Mouse (Mus musculus) hindbrain, postnatal 0 days (tissue): ENCODE data around the gene Nek6. TPM values are rescaled to one million over a fixed set of nuclear protein-coding genes. Genes with fewer than 3 reads are reported as not detected.

ENCODE experiments used
- ATAC-seq: fragments of 200-750 bp; cut with Nextera tagmentation; 2 replicates; pipeline ENCODE4 v1.8.0; 2017; ENCODE audit warnings: mild to moderate bottlenecking, moderate TSS enrichment, moderate library complexity
- DNase-seq: peaks from one replicate; pipeline ENCODE4 v3.0.0-alpha.2; 2015; ENCODE audit warnings: low spot score
- H3K27ac ChIP-seq: fragments of 300-500 bp; sonication (generic); 2 replicates; pipeline ENCODE4 v1.5.1; 2014; ENCODE audit warnings: mild to moderate bottlenecking
- H3K27me3 ChIP-seq: fragments of 300-500 bp; sonication (generic); 2 replicates; pipeline ENCODE4 v1.6.1; 2014; ENCODE audit warnings: low read length, mixed read lengths; ENCODE audit not compliant: insufficient read depth
- H3K36me3 ChIP-seq: fragments of 300-500 bp; sonication (generic); 2 replicates; pipeline ENCODE4 v1.6.1; 2014; ENCODE audit warnings: low read length, mixed read lengths; ENCODE audit not compliant: insufficient read depth
- H3K4me1 ChIP-seq: fragments of 300-500 bp; sonication (generic); 2 replicates; pipeline ENCODE4 v1.6.1; 2014; ENCODE audit warnings: antibody characterized with exemption, low read length, mixed read lengths; ENCODE audit not compliant: insufficient read depth
- H3K4me2 ChIP-seq: fragments of 300-500 bp; sonication (generic); 2 replicates; pipeline ENCODE4 v1.6.1; 2014; ENCODE audit warnings: low read depth, mild to moderate bottlenecking, low read length, moderate library complexity, mixed read lengths
- H3K4me3 ChIP-seq: fragments of 300-500 bp; sonication (generic); 2 replicates; pipeline ENCODE4 v1.5.1; 2014; ENCODE audit warnings: low read length
- H3K9ac ChIP-seq: fragments of 300-500 bp; sonication (generic); replicated peaks from 2 replicates; pipeline ENCODE4 v1.6.1; 2014; ENCODE audit warnings: mild to moderate bottlenecking, low read length, moderate library complexity, mixed read lengths
- H3K9me3 ChIP-seq: fragments of 300-500 bp; sonication (generic); 2 replicates; pipeline ENCODE4 v1.6.1; 2016; ENCODE audit warnings: low read length, mixed read lengths
- CTCF ChIP-seq: IDR thresholded peaks from 2 replicates; pipeline ENCODE4 v1.5.1; 2016; ENCODE audit warnings: antibody characterized with exemption, control low read depth, low read depth
- WGBS: fragments of 180-500 bp; shearing (Covaris S2); extraction: QIAGEN DNeasy Blood & Tissue Kit; methylation state at CpG from one replicate; pipeline ENCODE4 v1.1.7; 2014; 5-methylcytosine and 5-hydroxymethylcytosine counted together
- polyA plus RNA-seq: library from polyadenylated mRNA; unstranded; fragments of >200 nt; fragmentation: Nextera tagmentation; extraction: Ambion mirVana; gene quantifications from 2 replicates; pipeline ENCODE4 v1.2.1, GENCODE M21; 2015
- total RNA-seq: library from RNA; depleted of rRNA; stranded (reverse); fragments of >200 nt; gene quantifications from 2 replicates; pipeline ENCODE4 v1.2.3, GENCODE M21; 2014

The Nek6 gene
- total and polyA plus RNA-seq, 2 experiments from 2014 or later = 27.5 to 75.1 TPM

GRCm38 (mm10) chr2:38525034-38525433, 13.6 kb downstream of the Nek6 start:
- Histone ChIP-seq H3K27me3 (no peaks in the 10 kb centered on the region), H3K9me3 (no peaks in the 10 kb centered on the region), H3K4me3 (no peak overlapping the region), H3K4me1 (peaks cover 5% of the 10 kb centered on the region), H3K36me3 (no peaks in the 10 kb centered on the region), H3K9ac (no peak overlapping the region), H3K4me2 (no peak overlapping the region), H3K27ac (no peak overlapping the region)
- ATAC-seq (no peak), DNase-seq (no peak)
- no peak for TF ChIP-seq CTCF
- WGBS = 89% methylated on average over 3 of the region's 3 CpGs

DNA sequence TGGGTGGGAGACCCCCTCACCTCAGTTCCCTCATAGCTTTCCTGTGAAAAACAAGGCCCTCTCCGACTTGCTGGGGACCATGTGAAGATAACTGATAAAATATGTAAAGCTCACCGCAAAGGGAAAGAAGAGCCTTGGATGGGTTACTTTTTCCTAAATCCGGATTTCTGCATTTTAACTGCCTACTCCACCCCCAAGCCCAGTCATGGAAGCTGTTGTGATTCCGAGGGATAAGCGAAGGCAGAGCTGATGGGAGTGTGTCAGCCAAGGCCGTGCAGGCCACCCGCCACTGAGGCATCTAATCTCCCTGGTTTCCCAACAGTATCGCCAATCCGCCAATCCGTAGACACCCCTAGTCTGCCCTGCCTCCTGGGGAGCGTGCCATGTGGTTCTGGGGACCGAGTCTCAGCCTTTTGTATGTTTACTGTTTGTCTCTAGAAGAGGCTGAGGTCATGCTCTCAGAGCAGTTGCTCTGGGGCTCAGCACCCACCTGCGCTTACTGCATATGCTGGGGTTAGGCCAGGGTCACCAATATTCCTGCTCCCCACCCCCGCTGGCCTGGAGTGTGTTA, 18.2 kb downstream of the Nek6 start:
- DNase-seq (no peak), ATAC-seq (no peak)
- no peaks in the 10 kb centered on the region for H3K9me3 ChIP-seq
- no peaks in the 10 kb centered on the region for H3K27me3 ChIP-seq
- H3K36me3 ChIP-seq = no peaks in the 10 kb centered on the region
- H3K4me3 ChIP-seq = no peak overlapping the region
- H3K4me1 ChIP-seq = peaks cover 15% of the 10 kb centered on the region
- H3K4me2 ChIP-seq = no peak overlapping the region
- no peak overlapping the region for H3K27ac ChIP-seq
- no peak for TF ChIP-seq CTCF
- 73% methylated on average over 14 of the region's 14 CpGs for WGBS
- no peak overlapping the region for H3K9ac ChIP-seq

- H3K9me3 ChIP-seq = no peaks in the 10 kb centered on the region
- DNase-seq (peak; percentile 51), ATAC-seq (peak; percentile 48)
- H3K9ac ChIP-seq = no peak overlapping the region
- no peaks in the 10 kb centered on the region for H3K36me3 ChIP-seq
- TF ChIP-seq CTCF = no peak
- peaks cover 15% of the 10 kb centered on the region for H3K4me1 ChIP-seq
- no peak overlapping the region for H3K4me2 ChIP-seq
- 32% methylated on average over 6 of the region's 6 CpGs for WGBS
- no peaks in the 10 kb centered on the region for H3K27me3 ChIP-seq
- no peak overlapping the region for H3K27ac ChIP-seq
- H3K4me3 ChIP-seq = no peak overlapping the region
These were observed 19.5 kb downstream of the Nek6 start for GRCm38 (mm10) chr2:38530955-38531381.

- no peak overlapping the region for H3K4me2 ChIP-seq
- WGBS = 61% methylated on average over 6 of the region's 6 CpGs
- no peaks in the 10 kb centered on the region for H3K36me3 ChIP-seq
- no peak for TF ChIP-seq CTCF
- H3K27ac ChIP-seq = no peak overlapping the region
- no peak overlapping the region for H3K4me3 ChIP-seq
- peaks cover 15% of the 10 kb centered on the region for H3K4me1 ChIP-seq
- no peaks in the 10 kb centered on the region for H3K9me3 ChIP-seq
- H3K27me3 ChIP-seq = no peaks in the 10 kb centered on the region
- H3K9ac ChIP-seq = no peak overlapping the region
- ATAC-seq (no peak), DNase-seq (no peak)
These were observed 21.9 kb downstream of the Nek6 start for GRCm38 (mm10) chr2:38533322-38533721.

DNA sequence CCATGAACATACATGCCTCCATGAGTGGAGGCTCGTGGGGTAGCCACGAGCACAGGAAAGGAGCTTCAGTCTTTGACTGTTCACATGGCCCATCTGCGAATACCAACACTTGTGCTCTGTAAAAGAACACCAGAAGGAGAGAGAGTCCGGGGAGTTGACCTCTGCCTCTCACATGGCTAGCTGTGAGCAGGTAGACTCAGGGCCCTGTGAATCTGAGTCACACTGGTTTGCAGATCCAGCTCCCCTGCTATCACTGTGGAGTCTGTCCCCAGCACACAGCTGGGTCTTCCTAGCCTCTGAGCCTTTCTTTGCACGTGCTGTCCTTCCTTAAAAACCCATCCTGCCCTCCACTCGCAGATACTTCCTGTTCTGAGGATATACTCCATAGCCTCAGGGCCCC, 22.3 kb downstream of the Nek6 start:
- no peak overlapping the region; the same call in 1 of the 2 replicates for H3K27ac ChIP-seq
- H3K4me1 ChIP-seq = peaks cover 15% of the 10 kb centered on the region
- ATAC-seq = no peak
- no peak overlapping the region for H3K4me3 ChIP-seq
- DNase-seq = no peak
- no peaks in the 10 kb centered on the region for H3K9me3 ChIP-seq
- H3K4me2 ChIP-seq = no peak overlapping the region
- no peaks in the 10 kb centered on the region for H3K36me3 ChIP-seq
- WGBS = 58% methylated on average over 6 of the region's 6 CpGs
- no peaks in the 10 kb centered on the region for H3K27me3 ChIP-seq
- TF ChIP-seq CTCF = no peak
- H3K9ac ChIP-seq = no peak overlapping the region

DNA sequence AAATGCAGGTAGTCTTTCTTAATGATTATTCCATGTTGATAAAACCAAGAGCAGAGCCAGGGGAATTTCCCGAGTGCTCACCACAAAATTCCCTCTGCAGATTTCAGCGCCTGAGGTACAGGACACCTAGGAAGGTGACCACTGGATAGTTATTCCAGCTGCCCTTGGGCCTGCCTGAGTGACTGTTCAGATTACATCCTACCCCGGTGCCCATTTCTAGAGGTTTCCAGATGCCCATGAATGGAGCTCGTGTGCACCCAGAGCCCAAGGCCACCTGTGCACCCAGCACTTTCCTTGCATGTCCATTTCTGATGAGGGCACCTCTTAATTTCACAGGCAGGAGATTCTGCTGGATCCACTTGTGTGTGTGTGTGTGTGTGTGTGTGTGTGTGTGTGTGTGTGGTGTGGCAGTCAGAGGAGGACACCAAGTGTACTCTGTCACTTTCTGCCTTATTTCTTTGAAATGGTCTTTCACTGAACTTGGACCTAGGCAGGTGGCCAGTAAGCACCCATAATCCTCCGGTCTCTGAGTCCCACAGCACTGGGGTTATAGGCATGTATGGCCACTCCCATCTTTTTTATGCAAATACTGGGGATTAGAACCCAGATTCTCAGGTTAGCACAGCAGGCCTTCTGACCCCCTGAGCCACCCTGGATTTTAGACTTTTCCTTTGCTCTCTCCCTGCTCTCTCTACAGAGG, 22.9 kb downstream of the Nek6 start:
- no peak for TF ChIP-seq CTCF
- H3K27ac ChIP-seq = no peak overlapping the region

DNA sequence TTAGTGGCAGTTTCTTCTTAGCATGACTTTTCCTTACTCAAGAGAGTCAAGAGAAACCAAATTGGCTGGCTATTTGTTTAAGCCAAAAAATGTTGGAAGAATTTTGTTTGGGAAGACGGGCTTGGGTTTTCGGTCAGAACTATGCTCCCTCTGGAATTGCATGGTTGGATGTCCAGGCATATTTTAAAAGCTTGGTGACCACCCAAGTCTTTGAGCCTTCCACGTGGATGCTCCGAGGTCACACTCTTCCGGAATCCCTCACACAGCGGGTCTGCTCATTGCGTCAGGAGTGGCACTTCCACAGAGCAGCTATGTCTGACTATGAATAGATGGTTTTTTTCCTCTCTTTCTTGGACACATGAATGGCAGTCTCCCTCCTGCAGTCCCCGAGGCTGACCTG, 23.6 kb downstream of the Nek6 start:
- Histone ChIP-seq H3K4me2 (no peak overlapping the region), H3K9me3 (no peaks in the 10 kb centered on the region), H3K27me3 (no peaks in the 10 kb centered on the region), H3K27ac (no peak overlapping the region), H3K4me1 (peaks cover 22% of the 10 kb centered on the region), H3K36me3 (no peaks in the 10 kb centered on the region), H3K4me3 (no peak overlapping the region), H3K9ac (no peak overlapping the region)
- WGBS = 39% methylated on average over 8 of the region's 8 CpGs
- TF ChIP-seq CTCF = no peak
- DNase-seq (no peak), ATAC-seq (no peak)

More for the DNA sequence above, 22.9 kb downstream of the Nek6 start:
- WGBS = 89% methylated on average over 5 of the region's 5 CpGs
- H3K4me3 ChIP-seq = no peak overlapping the region
- no peaks in the 10 kb centered on the region for H3K9me3 ChIP-seq
- H3K27me3 ChIP-seq = no peaks in the 10 kb centered on the region
- peaks cover 16% of the 10 kb centered on the region for H3K4me1 ChIP-seq
- no peak overlapping the region for H3K9ac ChIP-seq
- ATAC-seq = no peak
- no peaks in the 10 kb centered on the region for H3K36me3 ChIP-seq
- no peak for DNase-seq
- H3K4me2 ChIP-seq = no peak overlapping the region
